Mouse (Mus musculus): ENCODE measurements around the gene Kcnj10.

DNA sequence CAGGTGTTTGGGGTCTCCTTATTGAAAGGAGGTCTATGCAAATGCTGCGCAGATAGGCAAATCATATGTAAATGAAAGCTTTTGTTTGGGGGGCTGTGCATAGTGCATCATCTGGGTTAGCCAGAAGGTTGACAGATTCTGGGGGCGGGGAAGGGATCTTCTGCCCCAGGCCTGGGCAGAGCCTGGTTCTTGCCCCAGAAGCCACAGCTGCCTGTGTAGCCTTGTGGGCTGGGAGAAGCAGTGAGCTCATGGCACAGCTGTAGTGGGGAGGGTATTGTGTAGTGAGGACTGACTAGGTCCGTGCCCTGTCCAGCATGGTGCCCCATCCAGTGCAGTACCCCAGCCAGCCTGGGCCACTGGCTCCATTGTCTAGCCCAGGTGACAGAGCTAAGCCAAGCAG is 26.1 kb upstream of the Kcnj10 start:
- TF ChIP-seq CTCF (IDR thresholded peaks at IDR 0.05; ENCODE audit: low read depth, low read length) (no peak), POLR2A (IDR thresholded peaks at IDR 0.05; ENCODE audit: borderline replicate concordance, low read depth, low read length) (no peak)

Data from bone marrow macrophage, adult 2 months (primary cell).